Mouse (Mus musculus) C2C12 (cell line): ENCODE measurements around the gene Trak1. TPM values are rescaled to one million over a fixed set of nuclear protein-coding genes. Genes with fewer than 3 reads are reported as not detected.

Experiments
- H3K27me3 ChIP-seq: one replicate; pipeline ENCODE4 v1.6.1; 2011; ENCODE audit not compliant: control insufficient read depth, insufficient read depth, insufficient read length
- H3K36me3 ChIP-seq: one replicate; pipeline ENCODE4 v1.6.1; 2011; ENCODE audit not compliant: control insufficient read depth, insufficient read depth
- H3K4me3 ChIP-seq: one replicate; pipeline ENCODE4 v1.5.1; 2011; ENCODE audit warnings: mild to moderate bottlenecking, control low read depth; ENCODE audit not compliant: poor library complexity, insufficient read depth, severe bottlenecking
- H3K79me2 ChIP-seq: one replicate; pipeline ENCODE4 v1.6.1; 2011; ENCODE audit not compliant: control insufficient read depth, insufficient read depth
- H3K79me3 ChIP-seq: one replicate; pipeline ENCODE4 v1.6.1; 2011; ENCODE audit warnings: low read depth, control low read depth
- H3ac ChIP-seq: one replicate; pipeline ENCODE3; 2011; ENCODE audit warnings: low read depth; ENCODE audit not compliant: control insufficient read depth, insufficient read length
- CEBPB ChIP-seq: IDR thresholded peaks from one replicate; pipeline ENCODE4 v1.6.1; 2011; ENCODE audit warnings: low read depth, mild to moderate bottlenecking, control low read depth, moderate library complexity
- CTCF ChIP-seq: IDR thresholded peaks from one replicate; pipeline ENCODE4 v1.5.1; 2011; ENCODE audit not compliant: control insufficient read depth, insufficient read depth, insufficient read length
- FOSL1 ChIP-seq: IDR thresholded peaks from one replicate; pipeline ENCODE4 v1.8.0; 2011; ENCODE audit warnings: mild to moderate bottlenecking, low read length; ENCODE audit not compliant: poor library complexity, insufficient read depth, severe bottlenecking
- MAX ChIP-seq: IDR thresholded peaks from one replicate; pipeline ENCODE4 v1.6.1; 2011; ENCODE audit warnings: mild to moderate bottlenecking, control low read depth
- MYOD1 ChIP-seq: IDR thresholded peaks from one replicate; pipeline ENCODE4 v1.6.1; 2011; ENCODE audit warnings: low read depth; ENCODE audit not compliant: control insufficient read depth, insufficient read length
- MYOG ChIP-seq: IDR thresholded peaks from one replicate; pipeline ENCODE4 v1.6.1; 2011; ENCODE audit not compliant: control insufficient read depth, insufficient read length; ENCODE audit errors: extremely low read depth
- USF1 ChIP-seq: IDR thresholded peaks from one replicate; pipeline ENCODE4 v1.6.1; 2011; ENCODE audit warnings: low read depth, mild to moderate bottlenecking, control low read depth, moderate library complexity
- polyA plus RNA-seq: library from polyadenylated mRNA; unstranded; fragments of >200 nt; fragmentation: generic; extraction: Trizol; gene quantifications from one replicate; pipeline ENCODE4 v1.2.1, GENCODE M21; 2012; ENCODE audit warnings: missing spikeins

The Trak1 gene
- polyA plus RNA-seq, 1 experiment = 26.6 TPM

DNA sequence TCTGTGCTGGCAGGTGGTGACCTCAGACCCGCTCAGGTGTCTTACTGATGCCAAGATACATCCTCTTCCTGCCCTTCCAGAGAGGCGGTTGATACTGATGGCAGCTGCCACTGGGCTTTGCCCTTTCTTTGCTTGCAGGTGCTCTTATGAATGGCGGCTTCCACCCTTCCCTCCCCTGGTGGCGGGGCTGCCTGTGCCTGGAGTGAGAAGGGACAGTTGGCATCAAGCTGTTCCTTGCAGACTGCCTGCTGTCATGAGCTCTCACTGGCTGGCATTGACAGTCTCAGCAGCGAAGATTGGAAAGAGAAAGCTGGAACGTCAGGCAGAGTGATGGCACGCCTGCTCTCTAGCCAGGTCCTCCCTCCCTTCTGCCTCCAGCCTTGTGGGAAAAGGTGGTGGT is 101.5 kb downstream of the Trak1 start:
- Histone ChIP-seq H3K79me2 (peaks cover 16% of the 10 kb centered on the region), H3K79me3 (peaks cover 2% of the 10 kb centered on the region), H3ac (no peak overlapping the region), H3K36me3 (no peaks in the 10 kb centered on the region), H3K4me3 (no peak overlapping the region), H3K27me3 (no peaks in the 10 kb centered on the region)
- TF ChIP-seq CTCF (no peak), MAX (no peak), CEBPB (no peak), MYOG (no peak), FOSL1 (no peak), MYOD1 (no peak), USF1 (no peak)

DNA sequence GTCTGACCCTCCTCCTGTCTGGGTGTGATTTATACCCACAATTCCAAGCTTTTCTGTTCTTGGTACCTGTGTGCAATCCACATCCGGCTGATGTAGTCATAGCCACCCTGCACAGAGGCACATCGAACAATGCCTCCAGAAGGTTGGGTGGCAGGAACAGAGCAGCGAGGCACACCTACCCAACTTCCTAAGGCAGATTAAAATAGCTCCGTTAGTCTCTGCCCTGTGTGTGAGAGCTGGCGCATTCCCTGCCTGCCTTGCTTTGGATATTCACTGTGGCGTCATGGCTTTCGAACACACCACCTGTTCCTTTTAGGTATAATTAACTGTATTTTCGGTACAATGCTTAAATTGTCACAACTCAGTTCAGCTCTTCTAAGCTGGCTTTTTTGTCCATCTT is 103.3 kb downstream of the Trak1 start:
- Histone ChIP-seq H3ac (no peak overlapping the region), H3K36me3 (no peaks in the 10 kb centered on the region), H3K79me2 (peaks cover 27% of the 10 kb centered on the region), H3K27me3 (no peaks in the 10 kb centered on the region), H3K4me3 (no peak overlapping the region), H3K79me3 (peaks cover 4% of the 10 kb centered on the region)
- TF ChIP-seq FOSL1 (no peak), MYOG (no peak), CTCF (no peak), CEBPB (no peak), USF1 (no peak), MAX (no peak), MYOD1 (no peak)

DNA sequence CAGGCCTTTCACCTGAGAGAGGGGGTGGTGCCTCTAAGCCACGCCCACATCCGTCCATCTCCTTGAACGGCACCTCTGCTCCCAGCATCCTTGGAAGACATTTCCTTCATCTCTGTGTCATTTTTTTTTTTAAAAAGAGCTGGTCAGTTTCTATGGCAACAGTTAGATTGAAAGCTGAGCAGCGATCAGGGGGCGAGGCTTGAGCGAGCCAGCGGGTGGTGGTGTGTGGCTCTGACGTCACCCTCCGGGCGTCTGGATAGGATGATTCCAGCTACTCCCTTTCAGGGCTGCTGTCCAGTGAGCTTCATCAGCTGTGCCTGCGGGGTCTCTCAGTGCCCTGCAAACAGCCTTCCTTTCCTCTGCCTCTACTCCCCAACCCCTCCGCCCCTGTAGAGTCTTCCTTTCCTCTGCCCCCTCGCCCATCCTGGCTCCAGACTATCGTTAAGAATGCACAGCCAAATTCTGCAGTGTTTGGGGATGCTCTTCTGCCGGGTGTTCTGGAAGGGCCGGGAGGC is 105.9 kb downstream of the Trak1 start:
- TF ChIP-seq CTCF = no peak
- no peak for TF ChIP-seq CEBPB
- no peak for TF ChIP-seq MAX
- no peak for TF ChIP-seq FOSL1
- TF ChIP-seq MYOG = no peak
- no peak for TF ChIP-seq USF1
- TF ChIP-seq MYOD1 = no peak
- Histone ChIP-seq H3K79me3 (peaks cover 1% of the 10 kb centered on the region), H3K4me3 (no peak overlapping the region), H3ac (no peak overlapping the region), H3K79me2 (peaks cover 22% of the 10 kb centered on the region), H3K36me3 (no peaks in the 10 kb centered on the region), H3K27me3 (no peaks in the 10 kb centered on the region)

DNA sequence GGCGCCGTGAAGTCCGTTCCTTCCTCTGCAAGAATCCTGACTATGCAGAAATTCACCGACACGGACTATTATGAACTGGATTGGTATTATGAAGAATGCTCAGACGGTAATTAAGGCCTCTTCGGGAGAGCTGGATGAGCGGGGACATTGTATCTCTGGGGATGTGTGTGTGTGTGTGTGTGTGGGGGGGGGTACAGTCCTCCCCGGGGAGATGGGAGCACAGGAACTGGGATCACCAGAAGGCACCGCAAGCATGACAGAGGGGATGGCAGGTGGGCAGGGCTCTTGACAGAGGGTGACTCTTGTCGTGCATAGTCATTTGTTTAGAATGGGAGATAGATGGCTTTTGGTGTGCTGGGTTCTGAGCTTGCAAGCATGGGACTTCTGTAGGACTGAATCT is 106.4 kb downstream of the Trak1 start:
- Histone ChIP-seq H3K36me3 (no peaks in the 10 kb centered on the region), H3ac (no peak overlapping the region), H3K79me2 (peaks cover 18% of the 10 kb centered on the region), H3K79me3 (peaks cover 1% of the 10 kb centered on the region), H3K27me3 (no peaks in the 10 kb centered on the region), H3K4me3 (no peak overlapping the region)
- TF ChIP-seq CEBPB (no peak), MYOD1 (no peak)

DNA sequence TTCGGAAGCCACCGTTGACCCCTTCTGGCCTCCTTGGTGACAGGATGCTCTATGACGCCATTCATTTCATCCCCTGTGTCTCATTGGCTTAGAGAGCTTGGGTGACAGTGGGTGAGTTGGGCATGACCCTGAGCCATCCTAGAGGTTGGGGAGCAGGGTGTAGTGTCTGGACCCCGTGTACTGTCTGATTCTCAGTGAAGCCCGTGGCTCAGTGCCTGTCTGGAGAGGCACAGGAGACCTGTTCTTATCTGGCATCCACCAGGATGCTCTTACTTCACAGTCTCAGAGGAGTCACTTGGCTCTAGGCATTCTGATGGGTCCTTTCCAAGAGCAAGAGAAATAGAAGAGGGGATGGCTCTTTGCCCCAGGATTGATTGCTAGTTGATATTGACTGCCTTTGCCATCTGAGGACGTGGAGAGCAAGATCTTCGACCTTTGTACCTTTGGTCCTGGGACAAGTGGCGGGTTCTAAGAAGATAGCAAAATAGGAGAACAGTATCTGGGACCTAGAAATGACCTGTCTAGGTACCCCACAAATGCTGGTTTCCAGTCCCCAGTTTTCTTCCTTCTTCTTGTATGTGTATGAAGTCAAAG is 107.9 kb downstream of the Trak1 start:
- H3K79me3 ChIP-seq = peaks cover 1% of the 10 kb centered on the region
- no peak overlapping the region for H3ac ChIP-seq
- H3K79me2 ChIP-seq = peaks cover 12% of the 10 kb centered on the region
- no peaks in the 10 kb centered on the region for H3K27me3 ChIP-seq
- H3K4me3 ChIP-seq = no peak overlapping the region
- H3K36me3 ChIP-seq = no peaks in the 10 kb centered on the region
- no peak for TF ChIP-seq MYOG
- TF ChIP-seq MAX = no peak
- TF ChIP-seq CEBPB = no peak

DNA sequence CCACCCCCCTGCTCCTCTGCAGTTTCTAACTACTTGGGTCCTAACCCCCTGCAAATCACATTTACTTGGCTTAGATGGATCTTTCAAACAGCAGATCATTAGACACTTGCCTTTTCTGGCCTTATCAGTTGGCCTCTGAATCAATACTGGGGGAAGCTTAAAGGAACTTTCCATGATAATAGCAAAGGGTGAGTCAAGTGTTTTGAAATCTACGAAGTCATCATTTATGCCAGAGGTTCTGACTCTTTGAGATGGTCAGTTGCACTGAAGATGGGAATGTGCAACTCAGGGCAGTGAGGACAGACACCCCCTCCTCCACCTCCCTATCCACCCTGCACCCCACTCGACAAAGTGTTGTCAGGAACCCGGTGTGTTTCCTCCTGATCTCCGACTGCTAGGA is 108.5 kb downstream of the Trak1 start:
- no peak for TF ChIP-seq CTCF
- no peak for TF ChIP-seq CEBPB
- no peak for TF ChIP-seq USF1
- TF ChIP-seq MYOD1 = no peak
- no peak for TF ChIP-seq FOSL1
- TF ChIP-seq MYOG = no peak
- no peak for TF ChIP-seq MAX
- peaks cover 12% of the 10 kb centered on the region for H3K79me2 ChIP-seq
- H3K79me3 ChIP-seq = peaks cover 1% of the 10 kb centered on the region
- H3K27me3 ChIP-seq = no peaks in the 10 kb centered on the region
- H3ac ChIP-seq = no peak overlapping the region
- no peaks in the 10 kb centered on the region for H3K36me3 ChIP-seq
- H3K4me3 ChIP-seq = no peak overlapping the region

DNA sequence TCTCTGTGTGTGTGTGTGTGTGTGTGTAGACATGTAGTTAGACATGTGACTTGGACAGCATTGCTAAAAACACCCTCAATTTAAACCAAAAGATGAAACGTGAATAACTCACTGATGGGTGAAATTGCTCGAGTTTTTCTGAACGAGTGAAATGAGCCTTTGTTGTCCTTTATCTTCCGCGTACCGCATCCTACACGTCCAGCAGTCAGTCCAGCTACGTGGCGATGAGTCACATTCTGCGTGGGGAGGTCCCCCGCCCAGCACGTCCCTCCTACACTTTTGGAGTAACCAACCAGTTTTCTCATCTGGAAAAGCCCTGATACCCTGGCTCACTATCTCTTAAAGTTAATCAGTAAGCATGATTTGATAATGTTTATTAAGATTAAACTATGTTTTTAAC is 116.9 kb downstream of the Trak1 start:
- Histone ChIP-seq H3K79me3 (no peaks in the 10 kb centered on the region), H3K79me2 (peaks cover 6% of the 10 kb centered on the region), H3K36me3 (no peaks in the 10 kb centered on the region), H3K4me3 (no peak overlapping the region), H3K27me3 (no peaks in the 10 kb centered on the region), H3ac (no peak overlapping the region)
- TF ChIP-seq MAX = no peak
- TF ChIP-seq MYOG = no peak
- no peak for TF ChIP-seq USF1
- no peak for TF ChIP-seq MYOD1
- no peak for TF ChIP-seq CTCF
- no peak for TF ChIP-seq FOSL1
- TF ChIP-seq CEBPB = no peak
